Mouse (Mus musculus): ENCODE results near the gene Eif3l. TPM values are rescaled to one million over a fixed set of nuclear protein-coding genes. Genes with fewer than 3 reads are reported as not detected.
A peak's percentile ranks its signal among the peaks of the same experiment; 100 is the strongest.

Gene Eif3l
- polyA plus RNA-seq, 1 experiment from 2014 or later = 182 TPM

DNA sequence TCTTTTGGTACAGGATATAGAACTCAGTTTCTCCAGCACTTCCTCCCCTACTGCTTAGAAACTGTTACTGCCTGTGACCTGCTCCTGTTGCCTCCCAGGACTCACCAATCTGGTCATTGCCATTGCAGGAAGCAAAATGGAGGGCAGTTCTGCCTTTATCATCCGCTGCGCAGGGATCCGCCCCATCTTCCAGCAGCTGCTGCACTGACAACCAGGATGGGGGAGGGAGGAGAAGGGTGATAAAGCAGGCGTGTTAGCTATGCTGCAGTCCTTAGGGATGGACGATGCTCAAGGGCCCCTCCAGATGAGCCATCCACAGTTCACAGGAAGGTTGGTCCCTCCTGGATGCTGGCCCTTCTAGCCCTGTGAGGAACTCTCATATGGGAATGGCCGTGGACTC lies 17.1 kb upstream of the Eif3l start:
- H3K4me1 ChIP-seq (ENCODE audit: control insufficient read depth, insufficient read depth, low read length) = peaks cover 4% of the 10 kb centered on the region; the same call in 1 of the 2 replicates
- WGBS = 89% methylated on average over 6 of the region's 6 CpGs
- ATAC-seq (ENCODE audit: low FRiP score, low TSS enrichment) (no peak), DNase-seq (no peak)
- H3K27me3 ChIP-seq (ENCODE audit: control insufficient read depth, insufficient read depth, low read length) = no peaks in the 10 kb centered on the region
- peaks cover 79% of the 10 kb centered on the region for H3K36me3 ChIP-seq (ENCODE audit: control insufficient read depth, insufficient read depth, low read length)
- no peak overlapping the region for H3K4me3 ChIP-seq (replicated peaks; ENCODE audit: low read depth, low read length)
- H3K9me3 ChIP-seq (ENCODE audit: control insufficient read depth, low read length) = no peaks in the 10 kb centered on the region
- no peak overlapping the region for H3K27ac ChIP-seq (replicated peaks; ENCODE audit: low read depth, low read length)
- no peak overlapping the region for H3K9ac ChIP-seq (replicated peaks; ENCODE audit: low read length)
- H3K4me2 ChIP-seq (ENCODE audit: low read length) = no peak overlapping the region

DNA sequence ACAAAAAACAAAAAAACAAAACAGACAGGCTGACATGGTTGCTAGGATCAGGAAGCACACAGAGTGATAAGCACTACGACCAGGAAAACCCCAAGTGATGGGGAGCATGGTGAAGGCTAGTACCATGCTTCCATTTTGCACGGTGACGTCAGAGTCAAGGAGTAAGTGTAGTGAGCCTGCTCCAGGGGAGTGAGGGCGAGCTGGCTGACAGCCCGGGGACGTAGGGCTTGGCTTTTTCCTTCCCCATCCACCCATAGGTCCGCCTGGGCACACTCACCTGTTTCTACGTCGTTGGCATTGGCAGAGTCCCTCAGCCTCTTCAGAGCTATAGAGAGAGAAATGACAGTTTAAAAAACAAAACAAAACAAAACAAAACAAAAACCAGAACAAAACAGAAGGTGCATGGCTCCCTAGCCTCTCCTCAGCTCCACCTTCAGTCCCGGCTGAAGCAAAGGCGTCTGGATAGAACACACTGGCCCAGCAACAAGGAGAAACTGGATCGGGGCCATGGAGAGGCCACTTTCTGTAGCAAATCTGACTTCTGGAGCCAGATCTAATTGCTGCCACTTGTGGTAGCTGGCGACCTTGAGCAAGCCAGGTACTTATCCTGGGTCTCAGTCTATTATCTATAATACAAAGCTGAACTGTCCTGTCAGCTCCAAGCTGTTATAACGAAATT lies 14.0 kb upstream of the Eif3l start:
- Histone ChIP-seq H3K4me2 (ENCODE audit: low read length) (peak overlapping the region; percentile 84; the same call in 1 of the 2 replicates), H3K9ac (replicated peaks; ENCODE audit: low read length) (no peak overlapping the region), H3K27ac (replicated peaks; ENCODE audit: low read depth, low read length) (no peak overlapping the region), H3K27me3 (ENCODE audit: control insufficient read depth, insufficient read depth, low read length) (no peaks in the 10 kb centered on the region), H3K4me3 (replicated peaks; ENCODE audit: low read depth, low read length) (no peak overlapping the region), H3K4me1 (ENCODE audit: control insufficient read depth, insufficient read depth, low read length) (peaks cover 10% of the 10 kb centered on the region), H3K36me3 (ENCODE audit: control insufficient read depth, insufficient read depth, low read length) (peaks cover 47% of the 10 kb centered on the region), H3K9me3 (ENCODE audit: control insufficient read depth, low read length) (no peaks in the 10 kb centered on the region)
- DNase-seq = no peak
- ATAC-seq (ENCODE audit: low FRiP score, low TSS enrichment) = no peak
- WGBS = 86% methylated on average over 14 of the region's 14 CpGs

DNA sequence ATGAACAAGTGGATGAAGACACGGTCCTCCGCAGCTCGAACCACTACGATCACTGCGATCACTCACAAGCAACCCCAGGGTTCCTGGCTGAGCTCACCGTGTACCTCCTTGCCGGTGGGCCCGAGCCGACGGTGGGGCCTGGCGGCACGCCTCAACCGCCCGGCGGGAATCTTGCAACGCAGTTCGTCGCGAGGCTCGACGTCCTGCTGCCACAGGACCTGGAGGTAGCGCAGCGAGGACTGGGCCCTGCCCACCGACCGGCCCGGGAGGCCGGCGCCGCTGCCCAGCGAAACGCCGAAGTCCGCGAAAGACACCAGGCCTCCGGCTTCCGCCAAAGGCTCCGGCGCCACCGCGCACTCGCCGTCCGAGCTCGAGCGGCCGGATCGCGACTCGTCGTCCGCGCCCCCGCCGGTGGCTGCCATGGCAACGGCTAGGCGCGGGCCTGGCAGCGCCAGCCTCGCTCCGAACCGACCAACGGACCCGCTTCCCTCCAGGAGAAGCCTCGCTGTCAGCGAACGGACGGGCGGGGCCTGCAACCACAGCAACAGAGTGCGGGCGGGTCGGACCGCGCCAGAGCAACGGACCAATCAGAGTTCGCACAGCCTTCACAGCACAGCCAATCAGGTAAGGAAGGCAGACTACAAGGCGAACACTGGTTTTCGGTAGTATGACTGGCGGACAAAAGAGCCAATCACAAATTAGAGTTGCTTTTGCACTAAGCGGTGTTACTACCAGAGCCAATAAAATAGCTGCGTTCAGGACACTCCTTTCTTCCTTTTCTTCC lies 12.4 kb upstream of the Eif3l start, which contains the start of gene Ankrd54:
TSS of gene Ankrd54 (minus strand) at position 518 of the 784 bp plus-strand sequence.
- peak; percentile 100 for ATAC-seq (ENCODE audit: low FRiP score, low TSS enrichment)
- under 1% methylated on average over 76 of the region's 80 CpGs for WGBS

DNA sequence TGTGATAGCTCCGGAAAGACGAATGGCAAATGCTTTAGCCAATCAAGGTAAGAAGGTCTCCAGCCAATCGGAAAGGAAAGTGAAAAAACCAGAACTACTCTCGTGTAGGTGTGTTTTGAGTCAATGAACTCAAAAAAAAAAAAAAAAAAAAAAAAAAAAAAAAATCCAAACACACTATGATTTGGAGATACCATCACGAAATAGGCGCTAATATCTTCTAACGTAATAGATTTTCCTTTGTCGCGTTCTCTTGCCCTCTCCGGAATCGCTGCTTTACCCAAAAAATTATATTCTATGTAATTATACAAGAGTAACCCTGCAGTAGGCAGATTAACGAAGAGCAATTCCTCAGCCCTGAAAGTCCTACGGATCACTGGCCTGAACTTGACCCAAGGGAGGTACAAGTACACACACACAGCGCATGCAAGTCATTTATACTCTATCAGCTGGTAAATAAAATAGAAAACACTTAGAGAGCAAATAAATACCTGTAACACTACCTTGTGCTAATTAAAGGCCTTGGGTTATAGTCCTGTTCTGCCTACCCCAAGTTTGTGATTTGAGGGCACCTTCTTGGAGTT lies 11.7 kb upstream of the Eif3l start:
- no peak overlapping the region; the same call in 1 of the 2 replicates for H3K9ac ChIP-seq (replicated peaks; ENCODE audit: low read length)
- H3K9me3 ChIP-seq (ENCODE audit: control insufficient read depth, low read length) = no peaks in the 10 kb centered on the region
- H3K27ac ChIP-seq (replicated peaks; ENCODE audit: low read depth, low read length) = peak overlapping the region; percentile 32; the same call in 1 of the 2 replicates
- 10% methylated on average over 14 of the region's 14 CpGs for WGBS
- ATAC-seq (ENCODE audit: low FRiP score, low TSS enrichment) = no peak
- peak overlapping the region; percentile 53 for H3K4me2 ChIP-seq (ENCODE audit: low read length)
- peaks cover 26% of the 10 kb centered on the region for H3K36me3 ChIP-seq (ENCODE audit: control insufficient read depth, insufficient read depth, low read length)
- no peak for DNase-seq
- peaks cover 10% of the 10 kb centered on the region for H3K4me1 ChIP-seq (ENCODE audit: control insufficient read depth, insufficient read depth, low read length)
- H3K4me3 ChIP-seq (replicated peaks; ENCODE audit: low read depth, low read length) = peak overlapping the region; percentile 27
- H3K27me3 ChIP-seq (ENCODE audit: control insufficient read depth, insufficient read depth, low read length) = no peaks in the 10 kb centered on the region

More for the DNA sequence above, 12.4 kb upstream of the Eif3l start, which contains the start of gene Ankrd54:
- Histone ChIP-seq H3K4me3 (replicated peaks; ENCODE audit: low read depth, low read length) (peak within 1 kb of the TSS; percentile 95), H3K4me1 (ENCODE audit: control insufficient read depth, insufficient read depth, low read length) (peaks cover 10% of the 10 kb centered on the region), H3K27me3 (ENCODE audit: control insufficient read depth, insufficient read depth, low read length) (no peaks in the 10 kb centered on the region), H3K9ac (replicated peaks; ENCODE audit: low read length) (peak within 1 kb of the TSS; percentile 86), H3K36me3 (ENCODE audit: control insufficient read depth, insufficient read depth, low read length) (peaks cover 32% of the 10 kb centered on the region), H3K9me3 (ENCODE audit: control insufficient read depth, low read length) (no peaks in the 10 kb centered on the region), H3K27ac (replicated peaks; ENCODE audit: low read depth, low read length) (peak within 1 kb of the TSS; percentile 77), H3K4me2 (ENCODE audit: low read length) (peak within 1 kb of the TSS; percentile 84)
- DNase-seq = peak; percentile 99

DNA sequence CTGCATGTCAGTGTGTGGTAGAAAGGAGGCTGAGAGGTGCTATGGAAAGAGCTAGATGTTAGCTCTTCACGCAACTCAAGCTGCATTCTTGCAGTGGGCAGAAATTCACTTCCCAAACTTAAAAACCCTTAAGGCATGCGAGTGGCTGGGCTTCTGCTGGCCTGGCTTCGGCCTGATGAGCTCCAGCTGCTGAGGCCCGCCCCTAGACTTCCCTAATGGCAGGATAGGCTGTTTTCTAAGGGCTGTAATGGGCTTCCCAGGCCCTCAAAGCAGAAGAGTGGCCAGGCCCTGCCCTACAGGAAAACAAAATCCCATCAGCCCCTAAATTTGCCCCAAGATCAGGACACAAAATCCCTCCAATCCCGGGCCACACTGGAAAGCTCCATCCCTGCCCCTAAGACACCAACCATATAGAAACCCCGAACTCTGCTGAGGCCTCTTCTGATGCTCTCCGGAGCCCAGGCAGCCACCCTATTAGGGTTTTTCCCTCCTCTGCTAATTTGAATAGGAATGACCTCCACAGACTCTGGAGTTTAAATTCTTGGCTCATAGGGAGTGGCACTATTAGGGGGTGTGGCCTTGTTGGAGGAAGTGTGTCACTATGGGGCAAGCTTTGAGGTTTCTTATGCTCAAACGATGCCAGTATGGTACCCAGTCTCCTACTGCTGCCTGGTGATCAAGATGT lies 9.8 kb upstream of the Eif3l start:
- DNase-seq = no peak
- no peaks in the 10 kb centered on the region for H3K9me3 ChIP-seq (ENCODE audit: control insufficient read depth, low read length)
- peaks cover 6% of the 10 kb centered on the region for H3K36me3 ChIP-seq (ENCODE audit: control insufficient read depth, insufficient read depth, low read length)
- WGBS = 70% methylated on average over 8 of the region's 8 CpGs
- no peaks in the 10 kb centered on the region for H3K27me3 ChIP-seq (ENCODE audit: control insufficient read depth, insufficient read depth, low read length)
- no peak overlapping the region for H3K9ac ChIP-seq (replicated peaks; ENCODE audit: low read length)
- H3K4me2 ChIP-seq (ENCODE audit: low read length) = no peak overlapping the region
- H3K27ac ChIP-seq (replicated peaks; ENCODE audit: low read depth, low read length) = no peak overlapping the region
- H3K4me3 ChIP-seq (replicated peaks; ENCODE audit: low read depth, low read length) = no peak overlapping the region
- no peak for ATAC-seq (ENCODE audit: low FRiP score, low TSS enrichment)
- peaks cover 10% of the 10 kb centered on the region for H3K4me1 ChIP-seq (ENCODE audit: control insufficient read depth, insufficient read depth, low read length)

DNA sequence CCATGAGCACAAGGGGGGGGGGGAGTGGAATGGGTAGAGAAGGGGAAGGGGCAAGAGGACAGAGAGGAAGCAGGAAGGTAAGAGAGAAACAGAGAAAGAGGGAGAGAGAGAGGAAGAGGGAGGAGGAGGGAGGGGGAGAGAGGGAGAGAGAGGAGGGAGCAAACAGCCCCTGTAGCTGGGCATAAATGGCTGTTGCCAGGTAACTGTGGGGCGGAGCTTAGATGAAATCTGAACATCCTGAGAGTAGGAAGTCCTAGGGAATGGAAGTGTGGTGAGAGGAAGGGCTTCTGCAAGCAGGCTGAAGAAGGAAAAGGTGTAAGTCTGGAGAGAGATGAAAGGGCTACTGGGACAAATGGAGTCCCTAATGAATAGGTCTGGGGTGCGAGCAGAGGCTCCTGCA lies 8.7 kb upstream of the Eif3l start:
- no peak overlapping the region for H3K9ac ChIP-seq (replicated peaks; ENCODE audit: low read length)
- ATAC-seq (ENCODE audit: low FRiP score, low TSS enrichment) (no peak), DNase-seq (no peak)

DNA sequence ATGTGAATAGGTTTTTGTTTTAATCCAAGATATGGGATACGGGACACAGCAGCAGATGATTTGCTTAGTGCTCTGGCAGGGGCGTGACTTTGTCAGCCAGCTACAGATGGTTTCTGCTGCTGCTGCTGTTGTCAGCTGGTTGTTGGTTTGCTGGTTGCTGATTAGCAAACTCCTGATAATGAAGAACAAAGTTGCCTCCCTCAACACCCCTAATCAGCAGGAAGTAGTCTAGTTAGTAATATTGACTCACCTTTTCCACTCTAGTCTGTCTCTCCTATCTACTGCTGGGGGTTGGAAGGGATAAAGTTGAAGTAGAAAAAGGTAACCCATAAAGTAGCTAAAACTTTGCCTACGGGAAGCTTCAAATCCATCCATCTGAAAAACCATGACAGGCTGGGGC lies 7.3 kb upstream of the Eif3l start:
- 85% methylated on average over 3 of the region's 3 CpGs for WGBS

More for the DNA sequence above, 8.7 kb upstream of the Eif3l start:
- Histone ChIP-seq H3K4me3 (replicated peaks; ENCODE audit: low read depth, low read length) (no peak overlapping the region), H3K27me3 (ENCODE audit: control insufficient read depth, insufficient read depth, low read length) (no peaks in the 10 kb centered on the region), H3K36me3 (ENCODE audit: control insufficient read depth, insufficient read depth, low read length) (no peaks in the 10 kb centered on the region), H3K27ac (replicated peaks; ENCODE audit: low read depth, low read length) (no peak overlapping the region), H3K9me3 (ENCODE audit: control insufficient read depth, low read length) (no peaks in the 10 kb centered on the region), H3K4me1 (ENCODE audit: control insufficient read depth, insufficient read depth, low read length) (peaks cover 10% of the 10 kb centered on the region), H3K4me2 (ENCODE audit: low read length) (no peak overlapping the region)
- 59% methylated on average over 2 of the region's 2 CpGs for WGBS

DNA sequence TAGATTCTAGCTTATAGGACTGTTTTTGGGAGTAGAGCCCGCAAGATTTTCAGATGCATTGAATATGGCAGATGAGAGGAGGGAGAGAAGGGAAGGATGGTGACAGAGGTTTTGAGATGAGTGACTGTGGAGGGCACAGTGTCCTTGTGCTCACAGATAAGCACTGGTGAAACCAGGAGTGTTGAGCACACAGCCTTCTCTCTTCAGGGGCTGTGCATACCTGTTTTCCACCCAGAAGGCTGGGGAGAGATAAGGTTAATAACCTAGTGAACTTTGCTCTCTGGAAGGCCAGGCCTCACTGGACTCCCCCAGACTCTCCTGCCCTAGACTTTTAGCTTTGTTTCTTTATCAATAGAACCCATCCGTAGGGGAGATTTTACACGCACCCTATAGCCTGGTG lies 6.6 kb upstream of the Eif3l start:
- Histone ChIP-seq H3K36me3 (ENCODE audit: control insufficient read depth, insufficient read depth, low read length) (no peaks in the 10 kb centered on the region), H3K4me1 (ENCODE audit: control insufficient read depth, insufficient read depth, low read length) (peaks cover 3% of the 10 kb centered on the region), H3K27me3 (ENCODE audit: control insufficient read depth, insufficient read depth, low read length) (no peaks in the 10 kb centered on the region), H3K4me3 (replicated peaks; ENCODE audit: low read depth, low read length) (no peak overlapping the region), H3K27ac (replicated peaks; ENCODE audit: low read depth, low read length) (no peak overlapping the region), H3K9me3 (ENCODE audit: control insufficient read depth, low read length) (no peaks in the 10 kb centered on the region), H3K4me2 (ENCODE audit: low read length) (no peak overlapping the region), H3K9ac (replicated peaks; ENCODE audit: low read length) (no peak overlapping the region)
- ATAC-seq (ENCODE audit: low FRiP score, low TSS enrichment) = no peak
- 80% methylated on average over 3 of the region's 3 CpGs for WGBS
- no peak for DNase-seq

More for the DNA sequence above, 7.3 kb upstream of the Eif3l start:
- no peak overlapping the region for H3K9ac ChIP-seq (replicated peaks; ENCODE audit: low read length)
- ATAC-seq (ENCODE audit: low FRiP score, low TSS enrichment) (no peak), DNase-seq (no peak)
- H3K9me3 ChIP-seq (ENCODE audit: control insufficient read depth, low read length) = no peaks in the 10 kb centered on the region
- H3K4me2 ChIP-seq (ENCODE audit: low read length) = no peak overlapping the region
- H3K4me1 ChIP-seq (ENCODE audit: control insufficient read depth, insufficient read depth, low read length) = peaks cover 5% of the 10 kb centered on the region
- H3K4me3 ChIP-seq (replicated peaks; ENCODE audit: low read depth, low read length) = no peak overlapping the region
- no peaks in the 10 kb centered on the region for H3K27me3 ChIP-seq (ENCODE audit: control insufficient read depth, insufficient read depth, low read length)
- no peaks in the 10 kb centered on the region for H3K36me3 ChIP-seq (ENCODE audit: control insufficient read depth, insufficient read depth, low read length)
- H3K27ac ChIP-seq (replicated peaks; ENCODE audit: low read depth, low read length) = no peak overlapping the region

Measured in midbrain, embryonic 14.5 days (tissue).